Mouse (Mus musculus) intestine, postnatal 0 days (tissue): ENCODE data around the gene Foxl2. TPM values are rescaled to one million over a fixed set of nuclear protein-coding genes. Genes with fewer than 3 reads are reported as not detected.
A peak's percentile ranks its signal among the peaks of the same experiment; 100 is the strongest.

Experiments used
- ATAC-seq: fragments of 200-750 bp; cut with Nextera tagmentation; 2 replicates; pipeline ENCODE4 v1.8.0; 2017; ENCODE audit warnings: mild to moderate bottlenecking, moderate TSS enrichment, moderate library complexity
- H3K27ac ChIP-seq: fragments of 300-500 bp; sonication (generic); 2 replicates; pipeline ENCODE4 v1.5.1; 2014; ENCODE audit warnings: mild to moderate bottlenecking, low read depth, low read length, moderate library complexity
- H3K27me3 ChIP-seq: fragments of 300-500 bp; sonication (generic); replicated peaks from 2 replicates; pipeline ENCODE4 v1.6.1; 2014; ENCODE audit warnings: low read length, mixed read lengths; ENCODE audit not compliant: control insufficient read depth, insufficient read depth
- H3K36me3 ChIP-seq: fragments of 300-500 bp; sonication (generic); 2 replicates; pipeline ENCODE4 v1.6.1; 2014; ENCODE audit warnings: mild to moderate bottlenecking, moderate library complexity; ENCODE audit not compliant: control insufficient read depth, insufficient read depth
- H3K4me1 ChIP-seq: fragments of 300-500 bp; sonication (generic); replicated peaks from 2 replicates; pipeline ENCODE4 v1.6.1; 2014; ENCODE audit warnings: antibody characterized with exemption, low read length, mixed read lengths; ENCODE audit not compliant: control insufficient read depth, insufficient read depth
- H3K4me2 ChIP-seq: fragments of 300-500 bp; sonication (generic); replicated peaks from 2 replicates; pipeline ENCODE4 v1.6.1; 2014; ENCODE audit warnings: low read depth, mild to moderate bottlenecking, moderate library complexity
- H3K4me3 ChIP-seq: fragments of 300-500 bp; sonication (generic); 2 replicates; pipeline ENCODE4 v1.5.1; 2014; ENCODE audit warnings: low read depth, low read length
- H3K9ac ChIP-seq: fragments of 300-500 bp; sonication (generic); 2 replicates; pipeline ENCODE4 v1.6.1; 2014; ENCODE audit warnings: mild to moderate bottlenecking, low read depth, low read length
- H3K9me3 ChIP-seq: fragments of 300-500 bp; sonication (generic); 2 replicates; pipeline ENCODE4 v1.6.1; 2016; ENCODE audit warnings: mixed run types; ENCODE audit not compliant: control insufficient read depth
- CTCF ChIP-seq: sonication (generic); IDR thresholded peaks from 2 replicates; pipeline ENCODE4 v1.5.1; 2016; ENCODE audit warnings: low read depth, mild to moderate bottlenecking, control low read depth, antibody characterized with exemption, moderate library complexity
- WGBS: fragments of 180-500 bp; shearing (Covaris S2); extraction: QIAGEN DNeasy Blood & Tissue Kit; methylation state at CpG from one replicate; pipeline ENCODE4 v1.1.7; 2014; 5-methylcytosine and 5-hydroxymethylcytosine counted together
- polyA plus RNA-seq: library from polyadenylated mRNA; unstranded; fragments of >200 nt; fragmentation: Nextera tagmentation; extraction: Ambion mirVana; gene quantifications from 2 replicates; pipeline ENCODE4 v1.2.1, GENCODE M21; 2015

The Foxl2 gene
- polyA plus RNA-seq, 1 experiment from 2014 or later, result not detected

GRCm38 (mm10) chr9:98974898-98975297 lies 19.8 kb downstream of the Foxl2 start:
- no peak for ATAC-seq
- Histone ChIP-seq H3K27me3 (peaks cover 67% of the 10 kb centered on the region), H3K9ac (no peak overlapping the region), H3K27ac (no peak overlapping the region), H3K9me3 (peaks cover 5% of the 10 kb centered on the region; the same call in 1 of the 2 replicates), H3K4me2 (no peak overlapping the region), H3K36me3 (no peaks in the 10 kb centered on the region), H3K4me1 (no peaks in the 10 kb centered on the region), H3K4me3 (no peak overlapping the region)
- WGBS, result 36% methylated on average over 2 of the region's 2 CpGs
- TF ChIP-seq CTCF, result no peak

DNA sequence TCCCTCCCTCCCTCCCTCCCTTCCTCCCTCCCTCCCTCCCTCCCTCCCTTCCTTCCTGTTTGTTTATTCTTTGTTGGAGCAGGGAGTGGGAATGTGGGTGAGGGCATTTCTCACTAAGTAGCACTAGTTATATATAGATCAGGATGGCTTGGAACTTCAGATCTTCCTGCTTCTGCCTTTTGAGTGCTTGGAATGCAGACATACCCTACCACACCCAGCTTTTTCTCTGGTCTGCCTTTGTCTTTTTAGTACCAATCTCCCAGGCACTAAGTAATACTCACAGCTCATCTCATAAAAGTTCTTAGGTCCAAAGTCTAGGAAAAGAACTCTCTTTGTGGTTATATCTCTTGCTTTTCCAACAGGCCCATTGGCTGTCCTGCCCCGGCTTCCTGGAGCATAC lies 21.0 kb downstream of the Foxl2 start:
- TF ChIP-seq CTCF, result no peak
- no peak overlapping the region for H3K4me3 ChIP-seq
- H3K36me3 ChIP-seq, result no peaks in the 10 kb centered on the region
- no peak overlapping the region for H3K27ac ChIP-seq
- peaks cover 64% of the 10 kb centered on the region for H3K27me3 ChIP-seq
- WGBS, result 79% methylated on average over 1 of the region's 1 CpGs
- peak; percentile 17; the same call in 1 of the 2 replicates for ATAC-seq
- H3K9me3 ChIP-seq, result no peaks in the 10 kb centered on the region
- H3K4me2 ChIP-seq, result no peak overlapping the region
- H3K9ac ChIP-seq, result no peak overlapping the region
- no peaks in the 10 kb centered on the region for H3K4me1 ChIP-seq

GRCm38 (mm10) chr9:98976520-98976919 lies 21.4 kb downstream of the Foxl2 start:
- peak; percentile 73 for TF ChIP-seq CTCF

GRCm38 (mm10) chr9:98979431-98980416 lies 24.6 kb downstream of the Foxl2 start:
- Histone ChIP-seq H3K27ac (no peak overlapping the region), H3K4me1 (no peaks in the 10 kb centered on the region), H3K27me3 (peaks cover 47% of the 10 kb centered on the region), H3K9ac (no peak overlapping the region), H3K4me2 (peak overlapping the region; percentile 38), H3K36me3 (no peaks in the 10 kb centered on the region), H3K9me3 (no peaks in the 10 kb centered on the region), H3K4me3 (peak overlapping the region; percentile 3; the same call in 1 of the 2 replicates)
- TF ChIP-seq CTCF, result peak; percentile 97
- 8% methylated on average over 29 of the region's 29 CpGs for WGBS
- peak; percentile 56 for ATAC-seq

More at GRCm38 (mm10) chr9:98976520-98976919, 21.4 kb downstream of the Foxl2 start:
- H3K4me1 ChIP-seq, result no peaks in the 10 kb centered on the region
- no peak overlapping the region for H3K9ac ChIP-seq
- peaks cover 59% of the 10 kb centered on the region for H3K27me3 ChIP-seq
- no peak overlapping the region for H3K4me3 ChIP-seq
- H3K9me3 ChIP-seq, result no peaks in the 10 kb centered on the region
- H3K36me3 ChIP-seq, result no peaks in the 10 kb centered on the region
- no peak overlapping the region for H3K4me2 ChIP-seq
- no peak for ATAC-seq
- WGBS, result 41% methylated on average over 5 of the region's 5 CpGs
- H3K27ac ChIP-seq, result no peak overlapping the region

GRCm38 (mm10) chr9:98985800-98986475 lies 30.9 kb downstream of the Foxl2 start, which contains the start of gene Faim:
TSS of gene Faim (plus strand) at chr9:98986373.
- WGBS, result under 1% methylated on average over 44 of the region's 45 CpGs
- peak; percentile 43 for TF ChIP-seq CTCF
- Histone ChIP-seq H3K4me3 (peak within 1 kb of the TSS; percentile 80), H3K9ac (peak within 1 kb of the TSS; percentile 80), H3K36me3 (no peaks in the 10 kb centered on the region), H3K4me2 (peak within 1 kb of the TSS; percentile 99), H3K27ac (peak within 1 kb of the TSS; percentile 35; the same call in 1 of the 2 replicates), H3K9me3 (no peaks in the 10 kb centered on the region), H3K27me3 (0 out of 2 replicates have a peak, but pooled peaks cover 14% of the 10 kb centered on the region), H3K4me1 (no peaks in the 10 kb centered on the region)
- ATAC-seq, result peak; percentile 99
